Mouse (Mus musculus): Measurements from ENCODE around the gene Slc7a6.

- TF ChIP-seq CTCF (IDR thresholded peaks at IDR 0.05; ENCODE audit: low read depth) = peak; percentile 8; the same call in 1 of the 2 replicates
- no peak for TF ChIP-seq EP300 (IDR thresholded peaks at IDR 0.05; ENCODE audit: low read depth)
Observed at GRCm38 (mm10) chr8:106123443-106123842, 45.2 kb upstream of the Slc7a6 start.

Data from liver, postnatal 0 days (tissue).